Mouse (Mus musculus): ENCODE data around the gene Gba.

- TF ChIP-seq POLR2A (IDR thresholded peaks at IDR 0.05; ENCODE audit: extremely low read depth, insufficient read depth, low read length) (no peak), CTCF (IDR thresholded peaks at IDR 0.05; ENCODE audit: low read depth, low read length) (peak; percentile 90)
Observed at GRCm38 (mm10) chr3:89250435-89251040, 47.8 kb downstream of the Gba start.
